Mouse (Mus musculus): ENCODE data around the gene Nlrc3. TPM values are rescaled to one million over a fixed set of nuclear protein-coding genes. Genes with fewer than 3 reads are reported as not detected.

Nlrc3 gene
- polyA plus RNA-seq (2012; rRNA removed): 0.91 and 1.9 TPM in 2 replicates

GRCm38 (mm10) chr16:3976251-3976671 is at the start of gene Nlrc3:
Nlrc3 (minus strand) TSS chr16:3976632.

GRCm38 (mm10) chr16:4003489-4004398 is 27.3 kb upstream of the Nlrc3 start, which contains the start of gene Slx4:
Slx4 (minus strand) TSS chr16:4003770.

GRCm38 (mm10) chr16:3908537-3909111 is 67.8 kb downstream of the Nlrc3 start, which contains the start of the genes 1700037C18Rik and Cluap1:
1700037C18Rik (minus strand) TSS chr16:3908689.
Cluap1 (plus strand) TSS chr16:3908801.

Other genes with a start within 250 kb of the Nlrc3 start
- 17.9 and 18.3 TPM in 2 replicates for gene Zfp263, start 232.5 kb downstream of the Nlrc3 start, polyA plus RNA-seq (2012; rRNA removed)
- 0.06 TPM in 1 of 2 replicates, not detected in the other for gene Olfr15, start 145.8 kb downstream of the Nlrc3 start, polyA plus RNA-seq (2012; rRNA removed)
- 0.96 and 1.9 TPM in 2 replicates for gene Zfp174, start 129.4 kb downstream of the Nlrc3 start, polyA plus RNA-seq (2012; rRNA removed)
- 27.2 and 50.1 TPM in 2 replicates for gene Naa60, start 104.3 kb downstream of the Nlrc3 start, polyA plus RNA-seq (2012; rRNA removed)
- 9.4 and 11.1 TPM in 2 replicates for gene Zfp597, start 92.1 kb downstream of the Nlrc3 start, polyA plus RNA-seq (2012; rRNA removed)
- 0.48 and 0.81 TPM in 2 replicates for gene Gm20695, start 92.0 kb downstream of the Nlrc3 start, polyA plus RNA-seq (2012; rRNA removed)
- 3.4 and 3.8 TPM in 2 replicates for gene 1700037C18Rik, start 67.9 kb downstream of the Nlrc3 start, polyA plus RNA-seq (2012; rRNA removed)
- gene Cluap1, start 67.8 kb downstream of the Nlrc3 start, polyA plus RNA-seq (2012; rRNA removed): 24.8 and 38.3 TPM in 2 replicates
- gene Slx4, start 27.1 kb upstream of the Nlrc3 start, polyA plus RNA-seq (2012; rRNA removed): 44.6 and 45.1 TPM in 2 replicates
- 0.14 TPM in 1 of 2 replicates, not detected in the other for gene Dnase1, start 60.3 kb upstream of the Nlrc3 start, polyA plus RNA-seq (2012; rRNA removed)
- gene Trap1, start 101.2 kb upstream of the Nlrc3 start, polyA plus RNA-seq (2012; rRNA removed): 87.7 and 102 TPM in 2 replicates
- gene Crebbp, start 237.4 kb upstream of the Nlrc3 start, polyA plus RNA-seq (2012; rRNA removed): 17.9 and 33.2 TPM in 2 replicates